23 mouse cellular contexts compared by ENCODE assay signal in the genomic region with DNA sequence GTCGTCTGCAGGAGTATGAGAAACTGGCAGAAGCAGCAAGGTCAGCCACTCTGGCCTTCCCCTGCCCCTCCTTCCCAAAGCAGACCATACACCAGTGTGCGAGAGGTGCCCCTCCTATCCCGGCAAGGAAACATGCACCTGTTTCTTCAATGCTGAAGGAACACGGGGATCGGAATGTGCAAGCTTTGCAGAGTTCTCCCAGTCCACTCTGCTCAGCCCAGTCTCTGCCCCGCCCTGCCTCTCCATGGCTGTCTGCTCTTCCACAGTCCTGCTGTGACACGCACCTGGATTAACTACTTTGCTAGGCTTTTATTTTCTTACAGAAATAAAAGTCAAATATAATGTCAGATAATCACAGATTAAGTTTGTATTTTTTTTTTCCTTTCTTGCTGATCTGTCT.
DNase-seq lines count a peak whose midpoint lies in the region; ATAC-seq and TF ChIP-seq lines count a peak whose summit lies in the region.
"Had no signal": no experiment of that assay in that cellular context is flagged by ENCODE, and none has a peak within 500 bp of the region (broad histone marks: within the 10 kb centered on the region; RNA-seq: fewer than 3 reads in every experiment).

No protein-coding gene starts in this region.

- ATAC-seq in intestine, embryonic 15.5 days, result 0 out of 2 replicates have a peak, but pooled peaks have one; percentile 31
- no peak for ATAC-seq in intestine, postnatal 0 days
- ATAC-seq in kidney, embryonic 15.5 days (replicated peaks; ENCODE audit: low FRiP score), result peak; percentile 49; the same call in 1 of the 2 replicates
- ATAC-seq: CD4-positive, CD25-positive, alpha-beta regulatory T cell, adult 4 months; forebrain, embryonic 16.5 days; liver, embryonic 12.5 days had no signal

- TF ChIP-seq CTCF in intestine, postnatal 0 days (IDR thresholded peaks at IDR 0.05; ENCODE audit: low read depth), result no peak

- 67% methylated on average over 7 of the region's 7 CpGs for WGBS in intestine, embryonic 15.5 days
- 48% methylated on average over 7 of the region's 7 CpGs for WGBS in intestine, postnatal 0 days
- 73% methylated on average over 7 of the region's 7 CpGs for WGBS in kidney, embryonic 15.5 days

- no peaks in the 10 kb centered on the region for H3K27me3 ChIP-seq in intestine, embryonic 15.5 days (replicated peaks)
- H3K27me3 ChIP-seq in intestine, postnatal 0 days (replicated peaks; ENCODE audit: control insufficient read depth, insufficient read depth, low read length), result no peaks in the 10 kb centered on the region
- H3K27me3 ChIP-seq in kidney, embryonic 15.5 days, result peaks cover 11% of the 10 kb centered on the region

- H3K36me3 ChIP-seq in intestine, embryonic 15.5 days, result no peaks in the 10 kb centered on the region
- H3K36me3 ChIP-seq in intestine, postnatal 0 days (ENCODE audit: control insufficient read depth, insufficient read depth), result no peaks in the 10 kb centered on the region
- H3K36me3 ChIP-seq in kidney, embryonic 15.5 days, result no peaks in the 10 kb centered on the region
- H3K36me3 ChIP-seq: forebrain, embryonic 10.5 days; hindbrain, embryonic 13.5 days; limb, embryonic 13.5 days; liver, embryonic 12.5 days; midbrain, embryonic 12.5 days had no signal

- no peaks in the 10 kb centered on the region for H3K4me1 ChIP-seq in intestine, embryonic 15.5 days (replicated peaks)
- no peaks in the 10 kb centered on the region for H3K4me1 ChIP-seq in intestine, postnatal 0 days (replicated peaks; ENCODE audit: control insufficient read depth, insufficient read depth, low read length)
- H3K4me1 ChIP-seq in kidney, embryonic 15.5 days, result no peaks in the 10 kb centered on the region
- H3K4me1 ChIP-seq: limb, embryonic 13.5 days; liver, embryonic 12.5 days; midbrain, embryonic 12.5 days had no signal

- H3K9me3 ChIP-seq in intestine, embryonic 15.5 days, result no peaks in the 10 kb centered on the region
- H3K9me3 ChIP-seq in intestine, postnatal 0 days (ENCODE audit: control insufficient read depth), result no peaks in the 10 kb centered on the region
- H3K9me3 ChIP-seq in kidney, embryonic 15.5 days (replicated peaks), result no peaks in the 10 kb centered on the region
- H3K9me3 ChIP-seq: forebrain, embryonic 10.5 days; hindbrain, embryonic 13.5 days; limb, embryonic 13.5 days; liver, embryonic 12.5 days; midbrain, embryonic 12.5 days had no signal

- no peak overlapping the region for H3K9ac ChIP-seq in intestine, embryonic 15.5 days
- H3K9ac ChIP-seq in intestine, postnatal 0 days (ENCODE audit: low read depth, low read length), result no peak overlapping the region
- H3K9ac ChIP-seq in kidney, embryonic 15.5 days, result no peak overlapping the region
- H3K9ac ChIP-seq: hindbrain, embryonic 13.5 days; limb, embryonic 13.5 days; liver, embryonic 12.5 days; midbrain, embryonic 12.5 days had no signal

- peak; percentile 9 for DNase-seq in R1 (ENCODE audit: low read depth, low spot score)
- DNase-seq in kidney, postnatal 36 days, result peak; percentile 55 to 71
- no peak for DNase-seq in thymus, postnatal 0 days (ENCODE audit: low spot score)
- no peak for DNase-seq in spleen, postnatal 36 days (ENCODE audit: low spot score in 2 of 2)
- DNase-seq in right cerebral cortex, postnatal 36 days (ENCODE audit: low spot score in 2 of 2), result no peak
- DNase-seq: adrenal gland, postnatal 36 days; cerebellum, adult 9-11 months; gastrocnemius, postnatal 14 days; heart, adult 18-20 months; heart, postnatal 36 days; layer of hippocampus, postnatal 36 days; lung, adult 2 months; thymus, postnatal 25 days had no signal

- H3K4me2 ChIP-seq in intestine, embryonic 15.5 days (replicated peaks), result 0 out of 2 replicates have a peak overlapping the region, but pooled peaks have one; percentile 6
- no peak overlapping the region for H3K4me2 ChIP-seq in intestine, postnatal 0 days (replicated peaks; ENCODE audit: low read depth)
- H3K4me2 ChIP-seq in kidney, embryonic 15.5 days, result no peak overlapping the region
- H3K4me2 ChIP-seq: hindbrain, embryonic 13.5 days; limb, embryonic 13.5 days; liver, embryonic 12.5 days; midbrain, embryonic 12.5 days had no signal

- no peak overlapping the region for H3K27ac ChIP-seq in intestine, embryonic 15.5 days
- no peak overlapping the region for H3K27ac ChIP-seq in intestine, postnatal 0 days (ENCODE audit: low read depth, low read length)
- no peak overlapping the region for H3K27ac ChIP-seq in kidney, embryonic 15.5 days
- H3K27ac ChIP-seq: forebrain, embryonic 10.5 days; hindbrain, embryonic 13.5 days; limb, embryonic 13.5 days; liver, embryonic 12.5 days; midbrain, embryonic 12.5 days had no signal

- no peak overlapping the region for H3K4me3 ChIP-seq in intestine, embryonic 15.5 days (replicated peaks)
- H3K4me3 ChIP-seq in intestine, postnatal 0 days (ENCODE audit: low read depth, low read length), result no peak overlapping the region
- no peak overlapping the region for H3K4me3 ChIP-seq in kidney, embryonic 15.5 days (replicated peaks)
- H3K4me3 ChIP-seq: forebrain, embryonic 10.5 days; hindbrain, embryonic 13.5 days; limb, embryonic 13.5 days; liver, embryonic 12.5 days; midbrain, embryonic 12.5 days had no signal

Comparison
In these comparisons a context has a peak if more than half of its experiments do, and no peak if none do; other contexts are left out.
1. DNase-seq: peak in R1 (single experiment) and kidney, postnatal 36 days (2 of 2); none in thymus, postnatal 0 days (single experiment), spleen, postnatal 36 days (0 of 2) and right cerebral cortex, postnatal 36 days (0 of 2).